Mouse (Mus musculus) heart, embryonic 11.5 days (tissue): Measurements from ENCODE around the gene Col6a3. TPM values are rescaled to one million over a fixed set of nuclear protein-coding genes. Genes with fewer than 3 reads are reported as not detected.

Experiments
- ATAC-seq: fragments of 200-750 bp; cut with Nextera tagmentation; replicated peaks from 2 replicates; pipeline ENCODE4 v1.8.0; 2017; ENCODE audit warnings: moderate library complexity; ENCODE audit not compliant: insufficient number of reproducible peaks, low FRiP score, low TSS enrichment
- H3K27ac ChIP-seq: fragments of 300-500 bp; sonication (generic); 2 replicates; pipeline ENCODE4 v1.5.1; 2014; ENCODE audit warnings: mild to moderate bottlenecking, low read depth, low read length
- H3K27me3 ChIP-seq: fragments of 300-500 bp; sonication (generic); 2 replicates; pipeline ENCODE4 v1.6.1; 2014; ENCODE audit warnings: mild to moderate bottlenecking, low read length, mixed read lengths; ENCODE audit not compliant: control insufficient read depth, insufficient read depth
- H3K36me3 ChIP-seq: fragments of 300-500 bp; sonication (generic); 2 replicates; pipeline ENCODE4 v1.6.1; 2014; ENCODE audit warnings: mild to moderate bottlenecking, low read length, moderate library complexity, mixed read lengths; ENCODE audit not compliant: control insufficient read depth, insufficient read depth
- H3K4me1 ChIP-seq: fragments of 300-500 bp; sonication (generic); 2 replicates; pipeline ENCODE4 v1.6.1; 2014; ENCODE audit warnings: low read length; ENCODE audit not compliant: control insufficient read depth, insufficient read depth
- H3K4me2 ChIP-seq: fragments of 300-500 bp; sonication (generic); 2 replicates; pipeline ENCODE4 v1.6.1; 2014; ENCODE audit warnings: mild to moderate bottlenecking, moderate library complexity
- H3K4me3 ChIP-seq: fragments of 300-500 bp; sonication (generic); 2 replicates; pipeline ENCODE4 v1.5.1; 2014; ENCODE audit warnings: low read depth, low read length
- H3K9ac ChIP-seq: fragments of 300-500 bp; sonication (generic); 2 replicates; pipeline ENCODE4 v1.6.1; 2014; ENCODE audit warnings: mild to moderate bottlenecking, low read depth, low read length, moderate library complexity
- H3K9me3 ChIP-seq: fragments of 300-500 bp; sonication (generic); replicated peaks from 2 replicates; pipeline ENCODE4 v1.6.1; 2016; ENCODE audit warnings: low read length; ENCODE audit not compliant: control insufficient read depth
- WGBS: fragments of 180-500 bp; shearing (Covaris S2); extraction: QIAGEN DNeasy Blood & Tissue Kit; methylation state at CpG from one replicate; pipeline ENCODE4 v1.1.7; 2014; ENCODE audit not compliant: insufficient replicate concordance; 5-methylcytosine and 5-hydroxymethylcytosine counted together
- polyA plus RNA-seq: library from polyadenylated mRNA; unstranded; fragments of >200 nt; fragmentation: Nextera tagmentation; extraction: Ambion mirVana; gene quantifications from 2 replicates; pipeline ENCODE4 v1.2.1, GENCODE M21; 2014

Col6a3 gene
- polyA plus RNA-seq, 1 experiment from 2014 or later: 5.3 TPM

GRCm38 (mm10) chr1:90830006-90830405 lies 13.8 kb downstream of the Col6a3 start:
- ATAC-seq: no peak
- Histone ChIP-seq H3K4me3 (no peak overlapping the region), H3K4me2 (no peak overlapping the region), H3K9me3 (no peaks in the 10 kb centered on the region), H3K27ac (no peak overlapping the region), H3K9ac (no peak overlapping the region), H3K27me3 (no peaks in the 10 kb centered on the region), H3K4me1 (no peaks in the 10 kb centered on the region), H3K36me3 (no peaks in the 10 kb centered on the region)
- WGBS: 53% methylated on average over 6 of the region's 6 CpGs

- no peak overlapping the region for H3K9ac ChIP-seq
These were observed 30.5 kb downstream of the Col6a3 start for GRCm38 (mm10) chr1:90813226-90813625.

GRCm38 (mm10) chr1:90808930-90809329 lies 34.8 kb downstream of the Col6a3 start:
- H3K4me1 ChIP-seq: no peaks in the 10 kb centered on the region
- H3K4me3 ChIP-seq: no peak overlapping the region
- no peak overlapping the region for H3K4me2 ChIP-seq
- H3K27ac ChIP-seq: no peak overlapping the region
- no peaks in the 10 kb centered on the region for H3K9me3 ChIP-seq
- WGBS: 71% methylated on average over 9 of the region's 9 CpGs
- no peak overlapping the region for H3K9ac ChIP-seq
- no peaks in the 10 kb centered on the region for H3K27me3 ChIP-seq
- no peaks in the 10 kb centered on the region for H3K36me3 ChIP-seq
- no peak for ATAC-seq

More at GRCm38 (mm10) chr1:90813226-90813625, 30.5 kb downstream of the Col6a3 start:
- peaks cover 6% of the 10 kb centered on the region for H3K27me3 ChIP-seq
- no peak overlapping the region for H3K4me3 ChIP-seq
- 88% methylated on average over 15 of the region's 15 CpGs for WGBS
- H3K4me1 ChIP-seq: no peaks in the 10 kb centered on the region
- H3K36me3 ChIP-seq: no peaks in the 10 kb centered on the region
- H3K27ac ChIP-seq: no peak overlapping the region
- H3K9me3 ChIP-seq: no peaks in the 10 kb centered on the region
- H3K4me2 ChIP-seq: no peak overlapping the region
- ATAC-seq: no peak

- 79% methylated on average over 4 of the region's 4 CpGs for WGBS
- Histone ChIP-seq H3K4me2 (no peak overlapping the region), H3K27ac (no peak overlapping the region), H3K9ac (no peak overlapping the region), H3K27me3 (no peaks in the 10 kb centered on the region), H3K4me1 (no peaks in the 10 kb centered on the region), H3K4me3 (no peak overlapping the region), H3K9me3 (no peaks in the 10 kb centered on the region), H3K36me3 (no peaks in the 10 kb centered on the region)
- no peak for ATAC-seq
These were observed 40.7 kb downstream of the Col6a3 start for GRCm38 (mm10) chr1:90803104-90803503.

GRCm38 (mm10) chr1:90801067-90801466 lies 42.7 kb downstream of the Col6a3 start:
- ATAC-seq: no peak
- WGBS: 54% methylated on average over 13 of the region's 13 CpGs
- H3K36me3 ChIP-seq: no peaks in the 10 kb centered on the region
- no peaks in the 10 kb centered on the region; the same call in 1 of the 2 replicates for H3K4me1 ChIP-seq
- no peak overlapping the region for H3K9ac ChIP-seq
- no peaks in the 10 kb centered on the region for H3K27me3 ChIP-seq
- H3K4me2 ChIP-seq: no peak overlapping the region
- no peaks in the 10 kb centered on the region for H3K9me3 ChIP-seq
- H3K4me3 ChIP-seq: no peak overlapping the region
- no peak overlapping the region for H3K27ac ChIP-seq

- Histone ChIP-seq H3K4me2 (no peak overlapping the region), H3K27me3 (no peaks in the 10 kb centered on the region), H3K36me3 (no peaks in the 10 kb centered on the region), H3K27ac (no peak overlapping the region), H3K4me1 (no peaks in the 10 kb centered on the region; the same call in 1 of the 2 replicates), H3K9me3 (no peaks in the 10 kb centered on the region), H3K4me3 (no peak overlapping the region), H3K9ac (no peak overlapping the region)
- ATAC-seq: no peak
- 78% methylated on average over 3 of the region's 3 CpGs for WGBS
These were observed 43.3 kb downstream of the Col6a3 start for GRCm38 (mm10) chr1:90800466-90800865.

GRCm38 (mm10) chr1:90797276-90797891 lies 46.4 kb downstream of the Col6a3 start:
- Histone ChIP-seq H3K4me1 (no peaks in the 10 kb centered on the region; the same call in 1 of the 2 replicates), H3K27ac (no peak overlapping the region), H3K4me2 (no peak overlapping the region), H3K9ac (no peak overlapping the region), H3K36me3 (no peaks in the 10 kb centered on the region), H3K9me3 (no peaks in the 10 kb centered on the region), H3K27me3 (no peaks in the 10 kb centered on the region), H3K4me3 (no peak overlapping the region)
- no peak for ATAC-seq
- WGBS: 65% methylated on average over 6 of the region's 6 CpGs

- Histone ChIP-seq H3K4me1 (no peaks in the 10 kb centered on the region; the same call in 1 of the 2 replicates), H3K9me3 (no peaks in the 10 kb centered on the region), H3K36me3 (no peaks in the 10 kb centered on the region), H3K4me3 (no peak overlapping the region), H3K9ac (no peak overlapping the region), H3K27me3 (no peaks in the 10 kb centered on the region), H3K27ac (no peak overlapping the region), H3K4me2 (no peak overlapping the region)
- WGBS: 86% methylated on average over 4 of the region's 4 CpGs
- no peak for ATAC-seq
These were observed 50.4 kb downstream of the Col6a3 start for GRCm38 (mm10) chr1:90793368-90793767.

- no peak for ATAC-seq
- H3K4me1 ChIP-seq: no peaks in the 10 kb centered on the region; the same call in 1 of the 2 replicates
- H3K9ac ChIP-seq: no peak overlapping the region
- H3K4me3 ChIP-seq: no peak overlapping the region
- no peak overlapping the region for H3K27ac ChIP-seq
- 83% methylated on average over 4 of the region's 4 CpGs for WGBS
- H3K27me3 ChIP-seq: no peaks in the 10 kb centered on the region
- no peaks in the 10 kb centered on the region for H3K36me3 ChIP-seq
- H3K4me2 ChIP-seq: no peak overlapping the region
- H3K9me3 ChIP-seq: no peaks in the 10 kb centered on the region
These were observed 52.8 kb downstream of the Col6a3 start for GRCm38 (mm10) chr1:90790925-90791324.
